Mouse (Mus musculus) limb, embryonic 11.5 days (tissue): Measurements from ENCODE around the gene Zar1l. TPM values are rescaled to one million over a fixed set of nuclear protein-coding genes. Genes with fewer than 3 reads are reported as not detected.

Experiments
- polyA plus RNA-seq: library from polyadenylated mRNA; unstranded; fragments of >200 nt; fragmentation: Nextera tagmentation; extraction: Ambion mirVana; gene quantifications from 2 replicates; pipeline ENCODE4 v1.2.1, GENCODE M21; 2014

The Zar1l gene
- polyA plus RNA-seq, 1 experiment from 2014 or later = not detected

Other genes starting within 250 kb of the Zar1l start
- gene Brca2, start 4.5 kb upstream of the Zar1l start, polyA plus RNA-seq = 32.9 and 38.2 TPM in 2 replicates
- 2.6 and 3.8 TPM in 2 replicates for gene N4bp2l1, start 79.0 kb upstream of the Zar1l start, polyA plus RNA-seq
- 52.4 and 53.0 TPM in 2 replicates for gene N4bp2l2, start 148.0 kb upstream of the Zar1l start, polyA plus RNA-seq
- 52.7 and 54.3 TPM in 2 replicates for gene Pds5b, start 155.6 kb upstream of the Zar1l start, polyA plus RNA-seq